Mouse (Mus musculus): ENCODE measurements around the gene Atf2.
"Not testable (repeated sequence)": the region's sequence is repeated elsewhere in the genome, so short reads cannot be mapped to it uniquely, and the experiment has no call there.

Gene Atf2

GRCm38 (mm10) chr2:73885997-73886396 is 6.4 kb downstream of the Atf2 start:
- DNase-seq (ENCODE audit: low spot score), result no peak

DNA sequence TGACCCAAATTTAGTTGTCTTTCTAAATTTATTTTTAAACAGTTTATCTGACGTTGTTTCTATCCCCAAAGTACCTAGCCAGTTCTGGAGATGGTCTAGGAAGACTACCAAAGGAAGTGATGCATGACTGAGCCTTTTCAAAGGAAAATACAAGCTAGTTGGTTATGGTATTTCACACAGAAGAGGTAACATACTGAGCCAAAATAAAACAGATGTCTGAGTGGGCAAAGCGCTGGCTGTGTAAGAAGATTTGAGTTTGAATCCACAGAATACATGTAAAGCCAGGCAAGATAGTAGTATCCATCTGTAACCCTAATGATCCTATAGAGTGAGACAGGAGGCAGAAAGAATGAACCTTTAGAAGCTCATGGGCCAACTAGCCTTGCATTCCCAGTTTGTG is 14.5 kb downstream of the Atf2 start:
- DNase-seq (ENCODE audit: low spot score), result no peak

- peak; percentile 46 for DNase-seq (ENCODE audit: low spot score)
Measured at GRCm38 (mm10) chr2:73867764-73868487, 24.5 kb downstream of the Atf2 start.

DNA sequence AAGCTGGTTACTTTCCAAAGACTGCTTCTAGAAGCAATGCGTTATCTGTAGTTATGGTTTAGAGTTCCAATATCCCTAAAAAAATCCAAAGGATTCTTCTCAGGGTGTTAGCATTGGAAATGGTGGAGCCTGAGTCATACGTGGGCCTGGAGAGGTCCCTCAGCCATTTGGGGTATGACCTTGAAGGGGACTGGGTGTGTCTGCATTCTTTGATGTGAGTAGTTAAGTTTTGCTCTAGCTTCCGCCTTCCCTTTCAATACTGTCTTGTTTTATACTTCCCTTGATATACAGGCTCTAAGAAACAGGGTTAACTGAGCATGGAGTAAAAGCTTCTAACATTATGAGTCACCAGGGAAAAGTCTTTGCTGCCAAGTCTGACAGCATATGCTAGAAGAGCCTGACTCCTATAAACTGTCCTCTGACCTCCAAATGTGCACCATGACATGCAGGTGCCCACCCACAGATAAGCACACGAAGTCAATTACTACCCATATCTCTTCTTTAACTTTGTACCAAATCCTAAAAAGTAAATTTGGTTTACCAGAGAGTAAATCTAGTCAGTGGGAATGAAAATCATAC is 32.3 kb downstream of the Atf2 start:
- DNase-seq (ENCODE audit: low spot score), result no peak

DNA sequence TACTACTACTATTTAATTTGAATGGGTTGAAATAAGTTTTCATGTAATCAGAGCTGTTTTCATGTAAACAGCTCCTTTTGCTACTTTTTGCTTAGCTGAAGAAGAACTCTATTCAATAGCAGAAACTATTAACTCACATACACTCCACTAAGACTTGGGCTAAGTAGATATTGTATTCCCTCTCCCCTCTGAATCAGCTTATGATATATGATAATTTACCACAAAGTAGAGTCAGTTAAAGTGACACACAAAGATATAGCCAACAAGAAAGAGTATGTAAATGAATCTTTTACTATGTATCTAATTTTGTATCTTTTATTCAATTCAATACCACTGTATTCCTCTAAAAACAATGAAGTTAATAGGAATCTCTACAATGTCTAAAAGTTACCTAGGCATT is 35.1 kb downstream of the Atf2 start:
- no peak for DNase-seq (ENCODE audit: low spot score)

DNA sequence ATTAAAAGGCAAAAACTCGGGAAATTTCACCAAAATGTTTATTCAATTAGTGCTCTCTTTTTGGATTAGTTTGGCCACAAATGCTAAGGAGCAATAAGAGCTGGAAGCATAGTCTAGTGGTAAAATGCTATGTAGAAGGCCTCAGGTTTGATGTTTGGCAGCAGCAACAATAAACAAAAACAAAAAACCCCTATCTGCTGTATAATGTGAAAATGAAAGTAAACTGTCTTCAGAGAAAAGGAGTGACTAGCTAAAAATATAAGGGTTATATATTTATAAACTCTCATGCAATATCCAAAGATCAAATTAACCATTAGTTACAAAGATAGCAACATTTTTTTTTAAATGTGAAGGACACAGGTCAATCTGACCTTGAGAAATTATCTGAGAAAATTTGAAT is 36.2 kb downstream of the Atf2 start:
- DNase-seq (ENCODE audit: low spot score), result no peak

DNA sequence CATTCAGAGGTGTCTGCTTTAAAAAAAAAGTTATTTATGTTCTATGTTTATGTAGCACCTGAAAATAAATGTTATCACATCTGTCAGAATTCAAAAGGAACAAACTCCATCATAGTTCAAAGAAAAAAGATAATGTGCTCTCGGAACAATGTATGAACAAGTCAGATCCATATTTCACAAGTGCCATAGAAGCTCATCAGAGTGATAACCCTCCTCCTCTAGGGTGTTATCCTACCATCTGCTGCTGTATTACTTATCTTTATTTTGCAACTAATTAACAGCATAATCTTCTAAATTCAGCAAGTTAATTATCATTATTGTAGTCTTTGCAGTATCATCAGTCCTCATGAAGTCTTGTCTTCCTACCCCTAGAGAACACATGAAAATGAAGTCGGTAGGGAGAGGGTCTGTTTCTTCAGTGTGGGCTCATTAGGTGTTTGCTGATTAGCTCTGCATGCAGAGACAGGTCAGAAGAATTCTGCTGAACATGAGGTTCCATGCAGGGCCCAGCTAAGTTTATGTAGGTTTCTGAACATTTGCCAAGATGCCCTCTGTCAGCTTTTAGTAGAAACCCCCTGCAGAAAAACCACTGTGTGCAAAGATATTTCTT is 57.9 kb downstream of the Atf2 start:
- DNase-seq (ENCODE audit: low spot score), result no peak

- DNase-seq (ENCODE audit: low spot score), result no peak
Measured at GRCm38 (mm10) chr2:73833284-73833683, 59.2 kb downstream of the Atf2 start.

DNA sequence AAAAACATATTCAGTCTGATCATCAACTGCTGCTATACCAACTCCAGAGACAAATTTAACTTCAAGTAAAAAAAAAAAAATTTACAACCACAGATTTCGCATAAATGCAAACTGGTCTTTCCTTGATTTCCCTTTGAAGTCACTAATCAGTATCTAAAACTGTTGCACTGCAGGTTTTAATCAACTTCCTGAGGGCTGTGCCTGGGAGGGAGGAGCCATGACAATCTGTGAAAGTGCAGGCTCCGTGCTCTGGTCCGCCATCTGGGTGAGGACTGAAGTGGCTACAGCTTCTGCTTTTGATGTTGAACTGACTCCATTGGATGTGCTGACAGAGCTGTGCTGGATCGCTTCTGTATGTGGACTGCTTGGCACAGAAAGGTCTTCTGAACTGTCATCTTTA is 73.7 kb downstream of the Atf2 start:
- no peak for DNase-seq (ENCODE audit: low spot score)

- DNase-seq (ENCODE audit: low spot score), result no peak
Measured at GRCm38 (mm10) chr2:73807609-73808008, 84.8 kb downstream of the Atf2 start.

GRCm38 (mm10) chr2:73800127-73800526 is 92.3 kb downstream of the Atf2 start:
- DNase-seq (ENCODE audit: low spot score), result not testable (repeated sequence)

- DNase-seq (ENCODE audit: low spot score), result no peak
Measured at GRCm38 (mm10) chr2:73798786-73799185, 93.7 kb downstream of the Atf2 start.

DNA sequence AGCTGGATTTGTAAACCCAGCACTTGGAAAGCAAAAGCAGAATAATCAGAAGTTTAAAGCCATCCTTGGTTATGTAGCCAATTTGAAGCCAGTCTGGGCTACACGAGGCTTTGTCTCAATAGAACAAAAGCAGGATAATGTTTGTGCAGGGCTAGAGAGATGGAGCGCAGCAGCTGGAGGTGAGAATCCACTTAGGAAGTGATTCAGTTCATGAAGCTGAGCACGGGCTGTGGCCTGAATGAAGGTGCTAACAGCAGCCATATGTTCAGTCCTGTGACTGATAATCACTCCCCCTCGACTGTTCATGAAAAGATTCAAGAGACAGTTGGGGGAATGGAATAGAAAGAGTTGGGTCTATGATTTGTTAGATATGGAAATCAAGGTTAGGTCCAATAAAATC is 94.3 kb downstream of the Atf2 start:
- no peak for DNase-seq (ENCODE audit: low spot score)

DNA sequence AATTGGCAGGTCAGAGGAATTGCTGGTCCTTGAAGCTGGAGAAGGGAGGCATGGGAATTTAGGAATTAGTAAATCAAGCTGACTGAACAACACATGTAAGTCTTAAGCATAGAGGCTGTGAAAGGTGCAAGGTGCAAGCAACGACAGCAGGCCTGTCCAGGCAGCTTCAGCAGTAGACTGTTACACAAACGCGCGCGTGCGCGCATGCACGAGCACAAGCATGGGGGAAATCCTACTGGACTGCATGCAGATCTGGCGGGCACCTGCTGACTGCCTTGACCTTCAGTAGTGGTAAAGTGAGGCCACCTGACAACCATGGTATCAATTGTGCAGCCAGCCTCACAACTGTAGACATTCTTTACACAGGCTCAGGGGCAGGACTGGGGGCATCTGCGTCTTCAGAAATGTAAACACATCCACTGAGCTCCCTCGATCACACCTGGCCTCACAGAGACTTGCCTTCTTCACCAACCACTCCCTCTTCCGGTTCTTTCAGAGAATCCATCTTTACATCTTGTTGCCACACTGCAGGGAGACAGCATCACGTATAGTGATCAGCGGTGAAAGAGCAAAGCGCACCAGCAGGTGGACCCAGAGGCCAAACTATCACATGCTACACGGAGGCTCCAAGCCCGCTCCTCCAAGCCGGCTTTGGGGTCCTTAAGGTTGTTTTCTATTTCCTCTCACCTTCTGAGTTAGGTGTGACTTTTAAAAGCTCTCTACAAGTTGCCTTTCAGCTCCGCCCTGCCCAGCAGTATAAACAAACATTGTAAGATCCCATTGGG is 100.4 kb downstream of the Atf2 start:
- no peak for DNase-seq (ENCODE audit: low spot score)

GRCm38 (mm10) chr2:73790332-73790731 is 102.1 kb downstream of the Atf2 start:
- no peak for DNase-seq (ENCODE audit: low spot score)

- DNase-seq (ENCODE audit: low spot score), result no peak
Measured at GRCm38 (mm10) chr2:73788395-73788794, 104.0 kb downstream of the Atf2 start.

GRCm38 (mm10) chr2:73782371-73782905 is 110.0 kb downstream of the Atf2 start:
- no peak for DNase-seq (ENCODE audit: low spot score)

- DNase-seq (ENCODE audit: low spot score), result no peak
Measured at GRCm38 (mm10) chr2:73780321-73781010, 112.0 kb downstream of the Atf2 start.

- no peak for DNase-seq (ENCODE audit: low spot score)
Measured at GRCm38 (mm10) chr2:73779796-73780195, 112.6 kb downstream of the Atf2 start.

- DNase-seq (ENCODE audit: low spot score), result no peak
Measured at GRCm38 (mm10) chr2:73779016-73779595, 113.3 kb downstream of the Atf2 start.

DNA sequence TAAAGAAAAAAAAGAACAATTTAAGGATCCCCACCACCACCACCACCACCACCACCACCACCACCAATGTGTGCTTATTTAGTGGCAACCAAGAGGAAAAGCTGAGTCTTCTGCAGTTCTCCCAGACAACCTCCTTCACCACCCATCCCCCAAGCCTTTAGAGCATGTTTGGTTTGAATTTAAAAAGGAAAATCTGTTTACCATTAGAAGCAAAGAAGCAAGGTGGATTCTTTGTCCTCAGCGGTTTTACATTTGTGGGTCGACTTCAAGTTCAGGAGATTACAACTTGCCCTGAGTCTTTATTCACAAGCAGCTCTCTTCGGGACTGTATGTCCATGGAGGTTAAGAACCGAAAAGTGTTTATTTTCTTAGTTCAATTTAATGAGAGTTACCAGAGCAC is 115.5 kb downstream of the Atf2 start:
- DNase-seq (ENCODE audit: low spot score), result no peak

Data from urinary bladder, postnatal 25 days (tissue).